Mouse (Mus musculus): ENCODE results near the gene Rps11.

- TF ChIP-seq CTCF (conservative IDR thresholded peaks at IDR 0.05; ENCODE audit: insufficient read depth, insufficient read length, low read depth, low read length) (no peak), POLR2A (IDR thresholded peaks at IDR 0.05; ENCODE audit: low read depth, low read length) (no peak)
Measured at GRCm38 (mm10) chr7:45139904-45140723, 15.9 kb upstream of the Rps11 start.

Measured in kidney, adult 2 months (tissue).